Mouse (Mus musculus) lung, embryonic 15.5 days (tissue): ENCODE measurements around the gene Ptgdr2. TPM values are rescaled to one million over a fixed set of nuclear protein-coding genes. Genes with fewer than 3 reads are reported as not detected.

Experiments
- ATAC-seq: fragments of 200-750 bp; cut with Nextera tagmentation; 2 replicates; pipeline ENCODE4 v1.8.0; 2017; ENCODE audit warnings: moderate number of reproducible peaks, borderline replicate concordance; ENCODE audit not compliant: low FRiP score, low TSS enrichment; ENCODE audit errors: extremely low read depth
- H3K27ac ChIP-seq: fragments of 300-500 bp; sonication (generic); 2 replicates; pipeline ENCODE4 v1.5.1; 2015; ENCODE audit warnings: moderate library complexity, mild to moderate bottlenecking, inconsistent platforms
- H3K27me3 ChIP-seq: fragments of 300-500 bp; sonication (generic); 2 replicates; pipeline ENCODE4 v1.6.1; 2015; ENCODE audit warnings: inconsistent platforms
- H3K36me3 ChIP-seq: fragments of 300-500 bp; sonication (generic); 2 replicates; pipeline ENCODE4 v1.6.1; 2015; ENCODE audit warnings: inconsistent platforms
- H3K4me1 ChIP-seq: fragments of 300-500 bp; sonication (generic); 2 replicates; pipeline ENCODE4 v1.6.1; 2015; ENCODE audit warnings: inconsistent platforms
- H3K4me2 ChIP-seq: fragments of 300-500 bp; sonication (generic); 2 replicates; pipeline ENCODE4 v1.6.1; 2015; ENCODE audit warnings: inconsistent platforms, mild to moderate bottlenecking, moderate library complexity
- H3K4me3 ChIP-seq: fragments of 300-500 bp; sonication (generic); 2 replicates; pipeline ENCODE4 v1.5.1; 2015; ENCODE audit warnings: mild to moderate bottlenecking, inconsistent platforms
- H3K9ac ChIP-seq: fragments of 300-500 bp; sonication (generic); 2 replicates; pipeline ENCODE4 v1.6.1; 2015; ENCODE audit warnings: inconsistent platforms
- H3K9me3 ChIP-seq: fragments of 300-500 bp; sonication (generic); 2 replicates; pipeline ENCODE4 v1.6.1; 2016; ENCODE audit warnings: inconsistent platforms
- WGBS: fragments of 180-500 bp; shearing (Covaris S2); methylation state at CpG from one replicate; pipeline ENCODE4 v1.1.7; 2015; 5-methylcytosine and 5-hydroxymethylcytosine counted together
- polyA plus RNA-seq: library from polyadenylated mRNA; unstranded; fragments of >200 nt; fragmentation: Nextera tagmentation; extraction: Ambion mirVana; gene quantifications from 2 replicates; pipeline ENCODE4 v1.2.1, GENCODE M21; 2015

Ptgdr2 gene
- polyA plus RNA-seq, 1 experiment from 2014 or later = 0.09 TPM

GRCm38 (mm10) chr19:10980210-10980609 lies 43.2 kb downstream of the Ptgdr2 start:
- no peaks in the 10 kb centered on the region for H3K9me3 ChIP-seq
- no peak overlapping the region for H3K27ac ChIP-seq
- H3K4me2 ChIP-seq = no peak overlapping the region
- H3K9ac ChIP-seq = no peak overlapping the region
- WGBS = 83% methylated on average over 5 of the region's 5 CpGs
- no peaks in the 10 kb centered on the region for H3K36me3 ChIP-seq
- 0 out of 2 replicates have a peak, but pooled peaks cover 5% of the 10 kb centered on the region for H3K4me1 ChIP-seq
- no peak overlapping the region for H3K4me3 ChIP-seq
- no peaks in the 10 kb centered on the region for H3K27me3 ChIP-seq
- ATAC-seq = no peak

GRCm38 (mm10) chr19:10983146-10983545 lies 46.2 kb downstream of the Ptgdr2 start:
- H3K36me3 ChIP-seq = no peaks in the 10 kb centered on the region
- no peak overlapping the region for H3K4me2 ChIP-seq
- no peak overlapping the region for H3K4me3 ChIP-seq
- no peaks in the 10 kb centered on the region for H3K9me3 ChIP-seq
- 0 out of 2 replicates have a peak, but pooled peaks cover 5% of the 10 kb centered on the region for H3K4me1 ChIP-seq
- no peak overlapping the region for H3K9ac ChIP-seq
- H3K27ac ChIP-seq = no peak overlapping the region
- ATAC-seq = no peak
- WGBS = 22% methylated on average over 14 of the region's 14 CpGs
- no peaks in the 10 kb centered on the region for H3K27me3 ChIP-seq

GRCm38 (mm10) chr19:10984551-10984950 lies 47.6 kb downstream of the Ptgdr2 start:
- H3K27ac ChIP-seq = no peak overlapping the region

GRCm38 (mm10) chr19:10985889-10986288 lies 48.9 kb downstream of the Ptgdr2 start:
- no peaks in the 10 kb centered on the region for H3K4me1 ChIP-seq
- 82% methylated on average over 4 of the region's 4 CpGs for WGBS

More at GRCm38 (mm10) chr19:10984551-10984950, 47.6 kb downstream of the Ptgdr2 start:
- Histone ChIP-seq H3K9me3 (no peaks in the 10 kb centered on the region), H3K9ac (no peak overlapping the region; the same call in 1 of the 2 replicates), H3K4me2 (no peak overlapping the region), H3K27me3 (no peaks in the 10 kb centered on the region), H3K4me3 (no peak overlapping the region), H3K4me1 (0 out of 2 replicates have a peak, but pooled peaks cover 2% of the 10 kb centered on the region), H3K36me3 (no peaks in the 10 kb centered on the region)
- no peak for ATAC-seq
- 67% methylated on average over 13 of the region's 13 CpGs for WGBS

GRCm38 (mm10) chr19:10988563-10988962 lies 51.6 kb downstream of the Ptgdr2 start:
- Histone ChIP-seq H3K9ac (no peak overlapping the region), H3K4me2 (no peak overlapping the region), H3K4me1 (no peaks in the 10 kb centered on the region), H3K36me3 (no peaks in the 10 kb centered on the region), H3K4me3 (no peak overlapping the region), H3K27me3 (no peaks in the 10 kb centered on the region), H3K27ac (no peak overlapping the region), H3K9me3 (no peaks in the 10 kb centered on the region)
- no peak for ATAC-seq
- WGBS = 81% methylated on average over 1 of the region's 1 CpGs

More at GRCm38 (mm10) chr19:10985889-10986288, 48.9 kb downstream of the Ptgdr2 start:
- H3K4me3 ChIP-seq = no peak overlapping the region
- H3K27ac ChIP-seq = no peak overlapping the region
- no peaks in the 10 kb centered on the region for H3K27me3 ChIP-seq
- no peak for ATAC-seq
- H3K9me3 ChIP-seq = no peaks in the 10 kb centered on the region
- no peak overlapping the region for H3K9ac ChIP-seq
- no peaks in the 10 kb centered on the region for H3K36me3 ChIP-seq
- H3K4me2 ChIP-seq = no peak overlapping the region

- H3K36me3 ChIP-seq = no peaks in the 10 kb centered on the region
- no peak overlapping the region for H3K4me3 ChIP-seq
- no peaks in the 10 kb centered on the region for H3K4me1 ChIP-seq
- no peak overlapping the region for H3K9ac ChIP-seq
- H3K4me2 ChIP-seq = no peak overlapping the region
- no peaks in the 10 kb centered on the region for H3K9me3 ChIP-seq
- no peak for ATAC-seq
- H3K27me3 ChIP-seq = no peaks in the 10 kb centered on the region
- WGBS = 13% methylated on average over 1 of the region's 1 CpGs
- H3K27ac ChIP-seq = no peak overlapping the region
Measured at GRCm38 (mm10) chr19:10990751-10991150, 53.8 kb downstream of the Ptgdr2 start.

- Histone ChIP-seq H3K36me3 (no peaks in the 10 kb centered on the region), H3K9ac (no peak overlapping the region), H3K4me2 (no peak overlapping the region), H3K27ac (no peak overlapping the region), H3K4me3 (no peak overlapping the region), H3K9me3 (no peaks in the 10 kb centered on the region), H3K4me1 (no peaks in the 10 kb centered on the region), H3K27me3 (no peaks in the 10 kb centered on the region)
- no peak; the same call in 1 of the 2 replicates for ATAC-seq
Measured at GRCm38 (mm10) chr19:10991911-10992310, 55.0 kb downstream of the Ptgdr2 start.

Other genes with a start within 250 kb of the Ptgdr2 start
- gene Vps37c, start 248.4 kb upstream of the Ptgdr2 start, polyA plus RNA-seq = 30.3 and 33.4 TPM in 2 replicates
- 0.45 and 0.91 TPM in 2 replicates for gene Cd5, start 198.2 kb upstream of the Ptgdr2 start, polyA plus RNA-seq
- gene Cd6, start 107.1 kb upstream of the Ptgdr2 start, polyA plus RNA-seq = 0.11 and 0.60 TPM in 2 replicates
- 0.42 and 0.46 TPM in 2 replicates for gene Slc15a3, start 97.4 kb upstream of the Ptgdr2 start, polyA plus RNA-seq
- gene Tmem132a, start 67.2 kb upstream of the Ptgdr2 start, polyA plus RNA-seq = 75.9 TPM in 2 replicates
- gene Tmem109, start 55.2 kb upstream of the Ptgdr2 start, polyA plus RNA-seq = 138 TPM in 2 replicates
- 35.8 and 39.8 TPM in 2 replicates for gene Prpf19, start 41.9 kb upstream of the Ptgdr2 start, polyA plus RNA-seq
- gene Zp1, start 16.5 kb upstream of the Ptgdr2 start, polyA plus RNA-seq = not detected in 2 replicates
- gene Ccdc86, start 12.1 kb downstream of the Ptgdr2 start, polyA plus RNA-seq = 26.2 and 26.6 TPM in 2 replicates
- not detected in 2 replicates for gene Ms4a10, start 37.5 kb downstream of the Ptgdr2 start, polyA plus RNA-seq
- gene Ms4a15, start 56.1 kb downstream of the Ptgdr2 start, polyA plus RNA-seq = 0.27 TPM in 1 of 2 replicates, not detected in the other
- not detected in 2 replicates for gene Ms4a18, start 80.9 kb downstream of the Ptgdr2 start, polyA plus RNA-seq
- gene Ms4a8a, start 143.9 kb downstream of the Ptgdr2 start, polyA plus RNA-seq = 0.19 TPM in 1 of 2 replicates, not detected in the other
- gene 1700017D01Rik, start 193.7 kb downstream of the Ptgdr2 start, polyA plus RNA-seq = not detected in 2 replicates
- gene 1700025F22Rik, start 228.2 kb downstream of the Ptgdr2 start, polyA plus RNA-seq = not detected in 2 replicates